Mouse (Mus musculus) kidney, embryonic 16.5 days (tissue): Measurements from ENCODE around the gene Mtf2. TPM values are rescaled to one million over a fixed set of nuclear protein-coding genes. Genes with fewer than 3 reads are reported as not detected.
"Not testable (repeated sequence)": the region's sequence is repeated elsewhere in the genome, so short reads cannot be mapped to it uniquely, and the experiment has no call there.

Source experiments
- ATAC-seq: fragments of 200-750 bp; cut with Nextera tagmentation; 2 replicates; pipeline ENCODE4 v1.8.0; 2017; ENCODE audit warnings: moderate TSS enrichment; ENCODE audit not compliant: low FRiP score, low TSS enrichment
- H3K27ac ChIP-seq: fragments of 300-500 bp; sonication (generic); 2 replicates; pipeline ENCODE4 v1.5.1; 2014; ENCODE audit warnings: low read length
- H3K27me3 ChIP-seq: fragments of 300-500 bp; sonication (generic); 2 replicates; pipeline ENCODE4 v1.6.1; 2014; ENCODE audit warnings: low read length, control low read depth, mixed read lengths; ENCODE audit not compliant: insufficient read depth
- H3K36me3 ChIP-seq: fragments of 300-500 bp; sonication (generic); 2 replicates; pipeline ENCODE4 v1.6.1; 2014; ENCODE audit warnings: low read length, control low read depth, mixed read lengths; ENCODE audit not compliant: insufficient read depth
- H3K4me1 ChIP-seq: fragments of 300-500 bp; sonication (generic); 2 replicates; pipeline ENCODE4 v1.6.1; 2014; ENCODE audit warnings: low read length, control low read depth, mixed read lengths; ENCODE audit not compliant: insufficient read depth
- H3K4me2 ChIP-seq: fragments of 300-500 bp; sonication (generic); replicated peaks from 2 replicates; pipeline ENCODE4 v1.6.1; 2014; ENCODE audit warnings: low read depth, low read length
- H3K4me3 ChIP-seq: fragments of 300-500 bp; sonication (generic); 2 replicates; pipeline ENCODE4 v1.5.1; 2014; ENCODE audit warnings: mild to moderate bottlenecking, low read length
- H3K9ac ChIP-seq: fragments of 300-500 bp; sonication (generic); replicated peaks from 2 replicates; pipeline ENCODE4 v1.6.1; 2014; ENCODE audit warnings: low read length
- H3K9me3 ChIP-seq: fragments of 300-500 bp; sonication (generic); 2 replicates; pipeline ENCODE4 v1.6.1; 2016; ENCODE audit warnings: low read length, control low read depth
- WGBS: fragments of 180-500 bp; shearing (Covaris S2); extraction: QIAGEN DNeasy Blood & Tissue Kit; methylation state at CpG from one replicate; pipeline ENCODE4 v1.1.7; 2014; 5-methylcytosine and 5-hydroxymethylcytosine counted together
- polyA plus RNA-seq: library from polyadenylated mRNA; unstranded; fragments of >200 nt; fragmentation: Nextera tagmentation; extraction: Ambion mirVana; gene quantifications from 2 replicates; pipeline ENCODE4 v1.2.1, GENCODE M21; 2015

The Mtf2 gene
- polyA plus RNA-seq, 1 experiment from 2014 or later, result 91.5 TPM

GRCm38 (mm10) chr5:108076241-108076640 lies 10.8 kb downstream of the Mtf2 start:
- peaks cover 52% of the 10 kb centered on the region for H3K36me3 ChIP-seq
- no peaks in the 10 kb centered on the region for H3K27me3 ChIP-seq
- H3K4me1 ChIP-seq, result no peaks in the 10 kb centered on the region
- H3K9me3 ChIP-seq, result peaks cover 7% of the 10 kb centered on the region; the same call in 1 of the 2 replicates
- ATAC-seq, result no peak
- no peak overlapping the region for H3K9ac ChIP-seq
- H3K4me3 ChIP-seq, result no peak overlapping the region
- no peak overlapping the region for H3K27ac ChIP-seq
- no peak overlapping the region for H3K4me2 ChIP-seq

GRCm38 (mm10) chr5:108076833-108077540 lies 11.5 kb downstream of the Mtf2 start:
- no peak overlapping the region for H3K4me3 ChIP-seq
- WGBS, result 71% methylated on average over 6 of the region's 6 CpGs
- no peak overlapping the region for H3K9ac ChIP-seq
- peaks cover 7% of the 10 kb centered on the region; the same call in 1 of the 2 replicates for H3K9me3 ChIP-seq
- no peak for ATAC-seq
- peaks cover 52% of the 10 kb centered on the region for H3K36me3 ChIP-seq
- H3K27me3 ChIP-seq, result no peaks in the 10 kb centered on the region
- H3K4me1 ChIP-seq, result no peaks in the 10 kb centered on the region
- H3K27ac ChIP-seq, result no peak overlapping the region
- H3K4me2 ChIP-seq, result no peak overlapping the region

GRCm38 (mm10) chr5:108079603-108080002 lies 14.1 kb downstream of the Mtf2 start:
- no peak overlapping the region for H3K9ac ChIP-seq
- peaks cover 50% of the 10 kb centered on the region for H3K36me3 ChIP-seq
- no peak overlapping the region for H3K4me3 ChIP-seq
- no peak overlapping the region for H3K4me2 ChIP-seq
- ATAC-seq, result no peak
- H3K27ac ChIP-seq, result no peak overlapping the region
- H3K27me3 ChIP-seq, result no peaks in the 10 kb centered on the region
- no peaks in the 10 kb centered on the region for H3K4me1 ChIP-seq
- peaks cover 7% of the 10 kb centered on the region; the same call in 1 of the 2 replicates for H3K9me3 ChIP-seq

- Histone ChIP-seq H3K36me3 (peaks cover 50% of the 10 kb centered on the region), H3K27ac (no peak overlapping the region)
Observed at GRCm38 (mm10) chr5:108082380-108082779, 16.9 kb downstream of the Mtf2 start.

GRCm38 (mm10) chr5:108085440-108085839 lies 20.0 kb downstream of the Mtf2 start:
- WGBS, result 94% methylated on average over 2 of the region's 2 CpGs
- peaks cover 54% of the 10 kb centered on the region for H3K36me3 ChIP-seq

More at GRCm38 (mm10) chr5:108082380-108082779, 16.9 kb downstream of the Mtf2 start:
- WGBS, result 46% methylated on average over 2 of the region's 2 CpGs
- H3K4me3 ChIP-seq, result no peak overlapping the region
- H3K4me2 ChIP-seq, result no peak overlapping the region
- H3K27me3 ChIP-seq, result no peaks in the 10 kb centered on the region
- H3K9me3 ChIP-seq, result no peaks in the 10 kb centered on the region
- no peak overlapping the region for H3K9ac ChIP-seq
- H3K4me1 ChIP-seq, result no peaks in the 10 kb centered on the region
- no peak for ATAC-seq

GRCm38 (mm10) chr5:108092731-108093130 lies 27.3 kb downstream of the Mtf2 start:
- peaks cover 46% of the 10 kb centered on the region for H3K36me3 ChIP-seq
- 94% methylated on average over 8 of the region's 8 CpGs for WGBS
- H3K4me3 ChIP-seq, H3K9ac ChIP-seq, H3K4me1 ChIP-seq, H3K27ac ChIP-seq, H3K4me2 ChIP-seq, H3K27me3 ChIP-seq, ATAC-seq, H3K9me3 ChIP-seq: not testable (repeated sequence)

More at GRCm38 (mm10) chr5:108085440-108085839, 20.0 kb downstream of the Mtf2 start:
- ATAC-seq, result no peak
- H3K4me3 ChIP-seq, result no peak overlapping the region
- no peak overlapping the region for H3K4me2 ChIP-seq
- H3K4me1 ChIP-seq, result no peaks in the 10 kb centered on the region
- H3K9me3 ChIP-seq, result no peaks in the 10 kb centered on the region
- H3K27me3 ChIP-seq, result no peaks in the 10 kb centered on the region
- no peak overlapping the region for H3K27ac ChIP-seq
- H3K9ac ChIP-seq, result no peak overlapping the region

- H3K4me3 ChIP-seq, result no peak overlapping the region
- no peaks in the 10 kb centered on the region for H3K27me3 ChIP-seq
- no peaks in the 10 kb centered on the region for H3K4me1 ChIP-seq
- no peak overlapping the region for H3K4me2 ChIP-seq
- peaks cover 37% of the 10 kb centered on the region for H3K36me3 ChIP-seq
- no peak overlapping the region for H3K9ac ChIP-seq
- no peaks in the 10 kb centered on the region for H3K9me3 ChIP-seq
- ATAC-seq, result no peak
- H3K27ac ChIP-seq, result no peak overlapping the region
- 88% methylated on average over 3 of the region's 3 CpGs for WGBS
Observed at GRCm38 (mm10) chr5:108097676-108098075, 32.2 kb downstream of the Mtf2 start.

GRCm38 (mm10) chr5:108100196-108100595 lies 34.7 kb downstream of the Mtf2 start:
- Histone ChIP-seq H3K9me3 (no peaks in the 10 kb centered on the region), H3K4me3 (no peak overlapping the region), H3K27me3 (no peaks in the 10 kb centered on the region), H3K4me2 (no peak overlapping the region), H3K27ac (no peak overlapping the region), H3K4me1 (no peaks in the 10 kb centered on the region), H3K9ac (no peak overlapping the region), H3K36me3 (peaks cover 36% of the 10 kb centered on the region)
- no peak for ATAC-seq

GRCm38 (mm10) chr5:108104306-108104705 lies 38.8 kb downstream of the Mtf2 start:
- H3K27ac ChIP-seq, result no peak overlapping the region
- no peaks in the 10 kb centered on the region for H3K4me1 ChIP-seq
- no peaks in the 10 kb centered on the region for H3K27me3 ChIP-seq
- H3K4me2 ChIP-seq, result no peak overlapping the region
- ATAC-seq, result no peak
- H3K36me3 ChIP-seq, result peaks cover 36% of the 10 kb centered on the region
- H3K9me3 ChIP-seq, result no peaks in the 10 kb centered on the region
- 88% methylated on average over 5 of the region's 5 CpGs for WGBS
- no peak overlapping the region for H3K9ac ChIP-seq
- H3K4me3 ChIP-seq, result no peak overlapping the region

GRCm38 (mm10) chr5:108109346-108109745 lies 43.9 kb downstream of the Mtf2 start:
- Histone ChIP-seq H3K4me1 (no peaks in the 10 kb centered on the region), H3K4me3 (no peak overlapping the region), H3K27me3 (no peaks in the 10 kb centered on the region), H3K27ac (no peak overlapping the region), H3K4me2 (no peak overlapping the region), H3K36me3 (peaks cover 17% of the 10 kb centered on the region), H3K9me3 (no peaks in the 10 kb centered on the region), H3K9ac (no peak overlapping the region)
- ATAC-seq, result no peak
- WGBS, result 97% methylated on average over 7 of the region's 7 CpGs
